Mouse (Mus musculus) CH12.LX (cell line): ENCODE results near the gene Clcnka. TPM values are rescaled to one million over a fixed set of nuclear protein-coding genes. Genes with fewer than 3 reads are reported as not detected.

Experiments
- DNase-seq: peaks from one replicate; pipeline ENCODE4 v3.0.0-alpha.2; 2013; ENCODE audit errors: extremely low read depth
- H3K27ac ChIP-seq: 2 replicates; pipeline ENCODE4 v1.5.1; 2012; ENCODE audit warnings: low read depth, mild to moderate bottlenecking, control low read depth, moderate library complexity; ENCODE audit not compliant: insufficient read depth
- H3K27me3 ChIP-seq: replicated peaks from 2 replicates; pipeline ENCODE3; 2012; ENCODE audit warnings: inconsistent platforms
- H3K36me3 ChIP-seq, 2 experiments: replicated peaks in 1 of 2; 2 replicates each; pipeline versions ENCODE3 to v1.6.1; 2012; ENCODE audit warnings: inconsistent platforms in 1 of 2, low read length in 1 of 2, mild to moderate bottlenecking in 1 of 2, mixed read lengths in 1 of 2, moderate library complexity in 1 of 2; ENCODE audit not compliant: control insufficient read depth in 1 of 2, insufficient read depth in 1 of 2
- H3K4me1 ChIP-seq, 2 experiments: 2 replicates each; pipeline ENCODE4 v1.6.1; 2012; ENCODE audit warnings: inconsistent platforms in 1 of 2, moderate library complexity in 1 of 2; ENCODE audit not compliant: insufficient read depth in 2 of 2, control insufficient read depth in 1 of 2
- H3K4me2 ChIP-seq: 2 replicates; pipeline ENCODE4 v1.6.1; 2012; ENCODE audit warnings: low read depth, mild to moderate bottlenecking, control low read depth; ENCODE audit not compliant: poor library complexity, insufficient read depth, severe bottlenecking
- H3K4me3 ChIP-seq, 3 experiments: fragments of 150-350 bp in 1 of 3; sonication (generic) in 1 of 3; replicated peaks in 1 of 3; 2 replicates each; pipeline versions ENCODE3 to v1.5.1; 2011 to 2012; ENCODE audit warnings: low read depth in 2 of 3, low read length in 2 of 3, mild to moderate bottlenecking in 2 of 3, moderate library complexity in 2 of 3, control low read depth in 1 of 3, improper control_type of control experiment in 1 of 3, inconsistent platforms in 1 of 3, mixed read lengths in 1 of 3; ENCODE audit not compliant: poor library complexity in 1 of 3
- H3K79me2 ChIP-seq: replicated peaks from 2 replicates; pipeline ENCODE4 v1.6.1; 2012; ENCODE audit warnings: mild to moderate bottlenecking, moderate library complexity; ENCODE audit not compliant: control insufficient read depth, poor library complexity, insufficient read depth, severe bottlenecking; ENCODE audit errors: extremely low read depth
- H3K9ac ChIP-seq: 2 replicates; pipeline ENCODE4 v1.6.1; 2012; ENCODE audit warnings: low read depth, mild to moderate bottlenecking, control low read depth, moderate library complexity; ENCODE audit not compliant: insufficient read depth
- H3K9me3 ChIP-seq: replicated peaks from 2 replicates; pipeline ENCODE3; 2012; ENCODE audit warnings: low read length, inconsistent platforms, mixed read lengths
- BHLHE40 ChIP-seq: IDR thresholded peaks from 2 replicates; pipeline ENCODE4 v1.6.1; 2011; ENCODE audit warnings: mild to moderate bottlenecking, low read depth, low read length, improper control_type of control experiment
- CTCF ChIP-seq, 2 experiments: IDR thresholded peaks in 1 of 2; conservative IDR thresholded peaks in 1 of 2; 2 replicates each; pipeline ENCODE4 v1.5.1; 2011 to 2012; ENCODE audit warnings: low read depth in 2 of 2, low read length in 2 of 2, improper control_type of control experiment in 1 of 2, inconsistent platforms in 1 of 2, mild to moderate bottlenecking in 1 of 2, moderate library complexity in 1 of 2
- E2F4 ChIP-seq: IDR thresholded peaks from 2 replicates; pipeline ENCODE4 v1.6.1; 2011; ENCODE audit warnings: low read depth, low read length, improper control_type of control experiment; ENCODE audit not compliant: insufficient replicate concordance
- ETS1 ChIP-seq: conservative IDR thresholded peaks from 2 replicates; pipeline ENCODE4 v1.6.1; 2012; ENCODE audit warnings: low read depth, mild to moderate bottlenecking, inconsistent platforms, low read length, improper control_type of control experiment, moderate library complexity
- GABPA ChIP-seq: IDR thresholded peaks from 2 replicates; pipeline ENCODE4 v1.6.1; 2012; ENCODE audit warnings: low read depth, low read length, improper control_type of control experiment, inconsistent platforms; ENCODE audit not compliant: insufficient replicate concordance
- IRF4 ChIP-seq: IDR thresholded peaks from 2 replicates; pipeline ENCODE4 v1.6.1; 2014; ENCODE audit warnings: low read depth, mild to moderate bottlenecking, inconsistent platforms, low read length, improper control_type of control experiment
- JUN ChIP-seq: IDR thresholded peaks from 2 replicates; pipeline ENCODE4 v1.6.1; 2011; ENCODE audit warnings: low read depth, mild to moderate bottlenecking, low read length, improper control_type of control experiment, moderate library complexity; ENCODE audit not compliant: insufficient read depth
- JUND ChIP-seq: conservative IDR thresholded peaks from 2 replicates; pipeline ENCODE4 v1.6.1; 2011; ENCODE audit warnings: low read depth, low read length, improper control_type of control experiment
- MXI1 ChIP-seq: IDR thresholded peaks from 2 replicates; pipeline ENCODE4 v1.6.1; 2011; ENCODE audit warnings: mild to moderate bottlenecking, low read depth, low read length, improper control_type of control experiment
- MYC ChIP-seq: IDR thresholded peaks from 2 replicates; pipeline ENCODE4 v1.6.1; 2011; ENCODE audit warnings: low read depth, mild to moderate bottlenecking, improper control_type of control experiment, low read length
- NRF1 ChIP-seq: IDR thresholded peaks from 2 replicates; pipeline ENCODE4 v1.6.1; 2014; ENCODE audit warnings: low read depth, mild to moderate bottlenecking, inconsistent platforms, low read length, improper control_type of control experiment, moderate library complexity
- PAX5 ChIP-seq: IDR thresholded peaks from 2 replicates; pipeline ENCODE4 v1.6.1; 2012; ENCODE audit warnings: low read length, inconsistent platforms, mixed read lengths
- POLR2A ChIP-seq: IDR thresholded peaks from 2 replicates; pipeline ENCODE4 v1.6.1; 2011; ENCODE audit warnings: low read depth, mild to moderate bottlenecking, improper control_type of control experiment, low read length
- RAD21 ChIP-seq: IDR thresholded peaks from 2 replicates; pipeline ENCODE4 v1.6.1; 2011; ENCODE audit warnings: low read depth, mild to moderate bottlenecking, low read length, improper control_type of control experiment, moderate library complexity
- SIN3A ChIP-seq: IDR thresholded peaks from 2 replicates; pipeline ENCODE4 v1.6.1; 2012; ENCODE audit warnings: low read length, improper control_type of control experiment, inconsistent platforms
- TBP ChIP-seq: conservative IDR thresholded peaks from 2 replicates; pipeline ENCODE4 v1.6.1; 2011; ENCODE audit warnings: low read depth, low read length, improper control_type of control experiment
- TCF12 ChIP-seq: IDR thresholded peaks from 2 replicates; pipeline ENCODE4 v1.6.1; 2014; ENCODE audit warnings: low read depth, mild to moderate bottlenecking, inconsistent platforms, low read length, improper control_type of control experiment
- USF2 ChIP-seq: conservative IDR thresholded peaks from 2 replicates; pipeline ENCODE4 v1.6.1; 2011; ENCODE audit warnings: low read depth, low read length, improper control_type of control experiment
- ZKSCAN1 ChIP-seq: IDR thresholded peaks from 2 replicates; pipeline ENCODE4 v1.6.1; 2012; ENCODE audit warnings: low read depth, inconsistent platforms, low read length, improper control_type of control experiment, borderline replicate concordance
- ZMIZ1 ChIP-seq: IDR thresholded peaks from 2 replicates; pipeline ENCODE4 v1.6.1; 2012; ENCODE audit warnings: low read depth, mild to moderate bottlenecking, inconsistent platforms, low read length, improper control_type of control experiment
- ZNF384 ChIP-seq: IDR thresholded peaks from 2 replicates; pipeline ENCODE4 v1.6.1; 2012; ENCODE audit warnings: low read depth, low read length, improper control_type of control experiment, inconsistent platforms
- dilution Hi-C: fragments of 300-500 bp; cut with MboI; formaldehyde crosslinking; loops from 2 replicates; pipeline ENCODE4 v1.14.3; 2020; ENCODE audit warnings: low sequenced_read_pairs; ENCODE audit not compliant: extremely low pct_unique_long_range_greater_than_20kb, extremely low pct_ligation_motif_present
- in situ Hi-C: fragments of 300-500 bp; cut with MboI; formaldehyde crosslinking; loops from 3 replicates; pipeline ENCODE4 v1.14.3; 2019; ENCODE audit warnings: low sequenced_read_pairs, low pct_ligation_motif_present, low pct_unique_long_range_greater_than_20kb, mixed read lengths
- polyA plus RNA-seq: library from polyadenylated mRNA; unstranded; fragments of >175 nt; gene quantifications from 2 replicates; pipeline ENCODE4 v1.2.1, GENCODE M21; 2012; ENCODE audit warnings: low read depth; ENCODE audit not compliant: insufficient read length
- total RNA-seq, 2 experiments: library from RNA; depleted of rRNA; stranded (reverse); fragments of 300-350 nt in 1 of 2; fragments of >200 nt in 1 of 2; gene quantifications; 2 replicates each; pipeline ENCODE4 v1.2.3; 2012 to 2014

Gene Clcnka
- total and polyA plus RNA-seq, 3 experiments, result not detected

- TF ChIP-seq ETS1 (peak; percentile 92), TCF12 (peak; percentile 86), ZMIZ1 (peak; percentile 52; the same call in 1 of the 2 replicates), RAD21 (no peak), MXI1 (peak; percentile 52; the same call in 1 of the 2 replicates)
These were observed 27.3 kb upstream of the Clcnka start (continued) for GRCm38 (mm10) chr4:141425484-141426479.

- TF ChIP-seq ETS1 (no peak), SIN3A (no peak), TCF12 (no peak), RAD21 (no peak), CTCF (conservative IDR thresholded peaks at IDR 0.05 in 1 of 2, IDR thresholded peaks at IDR 0.05 in 1 of 2; ENCODE audit: low read depth in 2 of 2, low read length in 2 of 2) (no peak), GABPA (no peak), JUND (no peak), ZMIZ1 (no peak), ZNF384 (no peak), USF2 (no peak), TBP (no peak), POLR2A (no peak), PAX5 (no peak), JUN (no peak), NRF1 (no peak), BHLHE40 (no peak), MYC (no peak), E2F4 (no peak), ZKSCAN1 (no peak), IRF4 (no peak)
- in situ Hi-C loops, result loop anchor here (25.0 kb wide), 2 partner anchors 538 to 663 kb away; partner anchors contain the start of gene Tmem51
These were observed 25.3 kb upstream of the Clcnka start for GRCm38 (mm10) chr4:141423691-141424431.

More at GRCm38 (mm10) chr4:141423691-141424431, 25.3 kb upstream of the Clcnka start:
- peaks cover 12 to 59% of the 10 kb centered on the region in 2 experiments for H3K4me1 ChIP-seq
- H3K4me3 ChIP-seq, result no peak overlapping the region
- H3K79me2 ChIP-seq, result no peaks in the 10 kb centered on the region
- no peak for DNase-seq
- H3K9ac ChIP-seq, result no peak overlapping the region
- H3K4me2 ChIP-seq, result no peak overlapping the region
- H3K27ac ChIP-seq, result no peak overlapping the region
- no peaks in the 10 kb centered on the region for H3K36me3 ChIP-seq
- H3K9me3 ChIP-seq, result no peaks in the 10 kb centered on the region
- dilution Hi-C loops, result no loop called here
- H3K27me3 ChIP-seq, result peaks cover 1% of the 10 kb centered on the region
